Mouse (Mus musculus) limb, embryonic 11.5 days (tissue): Measurements from ENCODE around the gene Slc25a10. TPM values are rescaled to one million over a fixed set of nuclear protein-coding genes. Genes with fewer than 3 reads are reported as not detected.

ENCODE experiments used
- ATAC-seq: fragments of 200-750 bp; cut with Nextera tagmentation; 2 replicates; pipeline ENCODE4 v1.8.0; 2017; ENCODE audit warnings: low read depth; ENCODE audit not compliant: insufficient number of reproducible peaks, low FRiP score, low TSS enrichment
- DNase-seq: peaks from one replicate; pipeline ENCODE4 v3.0.0-alpha.2; 2015; ENCODE audit warnings: low spot score
- H3K27ac ChIP-seq: fragments of 300-500 bp; sonication (generic); replicated peaks from 2 replicates; pipeline ENCODE4 v1.5.1; 2014; ENCODE audit warnings: low read depth, mild to moderate bottlenecking, low read length
- H3K27me3 ChIP-seq: fragments of 300-500 bp; sonication (generic); 2 replicates; pipeline ENCODE4 v1.6.1; 2014; ENCODE audit warnings: mild to moderate bottlenecking, low read length, mixed read lengths; ENCODE audit not compliant: control insufficient read depth, insufficient read depth
- H3K36me3 ChIP-seq: fragments of 300-500 bp; sonication (generic); 2 replicates; pipeline ENCODE4 v1.6.1; 2014; ENCODE audit warnings: mild to moderate bottlenecking, low read length, moderate library complexity, mixed read lengths; ENCODE audit not compliant: control insufficient read depth, insufficient read depth
- H3K4me1 ChIP-seq: fragments of 300-500 bp; sonication (generic); 2 replicates; pipeline ENCODE4 v1.6.1; 2014; ENCODE audit warnings: low read length, mixed read lengths; ENCODE audit not compliant: control insufficient read depth, insufficient read depth
- H3K4me2 ChIP-seq: fragments of 300-500 bp; sonication (generic); 2 replicates; pipeline ENCODE4 v1.6.1; 2014; ENCODE audit warnings: low read depth, mild to moderate bottlenecking, moderate library complexity; ENCODE audit not compliant: severe bottlenecking
- H3K4me3 ChIP-seq: fragments of 300-500 bp; sonication (generic); 2 replicates; pipeline ENCODE4 v1.5.1; 2014; ENCODE audit warnings: low read depth, low read length
- H3K9ac ChIP-seq: fragments of 300-500 bp; sonication (generic); 2 replicates; pipeline ENCODE4 v1.6.1; 2014; ENCODE audit warnings: mild to moderate bottlenecking, low read length
- H3K9me3 ChIP-seq: fragments of 300-500 bp; sonication (generic); 2 replicates; pipeline ENCODE4 v1.6.1; 2016; ENCODE audit warnings: low read length; ENCODE audit not compliant: control insufficient read depth
- WGBS: fragments of 180-500 bp; shearing (Covaris S2); extraction: QIAGEN DNeasy Blood & Tissue Kit; methylation state at CpG from one replicate; pipeline ENCODE4 v1.1.7; 2014; 5-methylcytosine and 5-hydroxymethylcytosine counted together
- polyA plus RNA-seq: library from polyadenylated mRNA; unstranded; fragments of >200 nt; fragmentation: Nextera tagmentation; extraction: Ambion mirVana; gene quantifications from 2 replicates; pipeline ENCODE4 v1.2.1, GENCODE M21; 2014

The Slc25a10 gene
- polyA plus RNA-seq: 57.8 and 58.5 TPM in 2 replicates

- Histone ChIP-seq H3K4me1 (peaks cover 20% of the 10 kb centered on the region), H3K4me3 (peak within 1 kb of the TSS; percentile 96), H3K4me2 (peak within 1 kb of the TSS; percentile 92), H3K27me3 (no peaks in the 10 kb centered on the region), H3K9me3 (no peaks in the 10 kb centered on the region), H3K9ac (peak within 1 kb of the TSS; percentile 81), H3K36me3 (peaks cover 28% of the 10 kb centered on the region), H3K27ac (peak within 1 kb of the TSS; percentile 80)
- WGBS: under 1% methylated on average over 33 of the region's 35 CpGs
- DNase-seq (peak; percentile 89), ATAC-seq (peak; percentile 85)
These were observed at the start of gene Slc25a10 for GRCm38 (mm10) chr11:120491317-120492023. TSS of gene Slc25a10 (plus strand) at chr11:120491840.

- DNase-seq (no peak), ATAC-seq (no peak)
- no peaks in the 10 kb centered on the region for H3K9me3 ChIP-seq
- H3K9ac ChIP-seq: no peak within 1 kb of the TSS
- WGBS: 89% methylated on average over 3 of the region's 3 CpGs
- H3K4me1 ChIP-seq: no peaks in the 10 kb centered on the region
- no peaks in the 10 kb centered on the region for H3K27me3 ChIP-seq
- H3K4me3 ChIP-seq: no peak within 1 kb of the TSS
- H3K27ac ChIP-seq: no peak within 1 kb of the TSS
- H3K4me2 ChIP-seq: no peak within 1 kb of the TSS
- no peaks in the 10 kb centered on the region for H3K36me3 ChIP-seq
These were observed 49.3 kb upstream of the Slc25a10 start, which contains the start of gene Tspan10 for GRCm38 (mm10) chr11:120442344-120442743. TSS of gene Tspan10 (plus strand) at chr11:120442644.

GRCm38 (mm10) chr11:120442765-120443280, 48.8 kb upstream of the Slc25a10 start:
- Histone ChIP-seq H3K27ac (no peak overlapping the region), H3K9me3 (no peaks in the 10 kb centered on the region), H3K36me3 (no peaks in the 10 kb centered on the region), H3K4me2 (no peak overlapping the region), H3K9ac (no peak overlapping the region), H3K27me3 (no peaks in the 10 kb centered on the region), H3K4me3 (no peak overlapping the region), H3K4me1 (no peaks in the 10 kb centered on the region)
- WGBS: 85% methylated on average over 3 of the region's 3 CpGs
- ATAC-seq (no peak), DNase-seq (no peak)

- Histone ChIP-seq H3K27me3 (no peaks in the 10 kb centered on the region), H3K4me3 (no peak overlapping the region), H3K27ac (no peak overlapping the region), H3K36me3 (no peaks in the 10 kb centered on the region), H3K4me2 (no peak overlapping the region), H3K9ac (no peak overlapping the region), H3K9me3 (no peaks in the 10 kb centered on the region), H3K4me1 (no peaks in the 10 kb centered on the region)
- no peak for DNase-seq
- WGBS: 72% methylated on average over 6 of the region's 6 CpGs
- ATAC-seq: no peak
These were observed 47.5 kb upstream of the Slc25a10 start for GRCm38 (mm10) chr11:120444106-120444505.

- H3K27me3 ChIP-seq: no peaks in the 10 kb centered on the region
- H3K36me3 ChIP-seq: no peaks in the 10 kb centered on the region
- H3K4me1 ChIP-seq: no peaks in the 10 kb centered on the region
- no peak for ATAC-seq
- no peak overlapping the region for H3K4me3 ChIP-seq
- no peak overlapping the region for H3K27ac ChIP-seq
- no peak overlapping the region for H3K4me2 ChIP-seq
- no peak overlapping the region for H3K9ac ChIP-seq
- 65% methylated on average over 3 of the region's 3 CpGs for WGBS
- no peaks in the 10 kb centered on the region for H3K9me3 ChIP-seq
- DNase-seq: no peak
These were observed 46.2 kb upstream of the Slc25a10 start for GRCm38 (mm10) chr11:120445475-120445874.

GRCm38 (mm10) chr11:120447179-120447578, 44.5 kb upstream of the Slc25a10 start:
- Histone ChIP-seq H3K9ac (no peak overlapping the region), H3K4me1 (no peaks in the 10 kb centered on the region), H3K27me3 (no peaks in the 10 kb centered on the region), H3K4me2 (no peak overlapping the region), H3K4me3 (no peak overlapping the region), H3K27ac (no peak overlapping the region), H3K9me3 (no peaks in the 10 kb centered on the region), H3K36me3 (no peaks in the 10 kb centered on the region)
- no peak for DNase-seq
- no peak for ATAC-seq
- WGBS: 81% methylated on average over 7 of the region's 7 CpGs

- Histone ChIP-seq H3K4me3 (no peak overlapping the region), H3K36me3 (no peaks in the 10 kb centered on the region), H3K9me3 (no peaks in the 10 kb centered on the region), H3K9ac (no peak overlapping the region), H3K4me2 (no peak overlapping the region), H3K27me3 (no peaks in the 10 kb centered on the region), H3K27ac (no peak overlapping the region), H3K4me1 (no peaks in the 10 kb centered on the region)
- WGBS: 71% methylated on average over 3 of the region's 3 CpGs
- DNase-seq (no peak), ATAC-seq (no peak)
These were observed 39.4 kb upstream of the Slc25a10 start for GRCm38 (mm10) chr11:120452246-120452645.

GRCm38 (mm10) chr11:120453306-120453705, 38.3 kb upstream of the Slc25a10 start, which contains the start of gene Pde6g:
TSS of gene Pde6g (minus strand) at chr11:120453500.
- Histone ChIP-seq H3K36me3 (no peaks in the 10 kb centered on the region), H3K27ac (no peak within 1 kb of the TSS), H3K9me3 (no peaks in the 10 kb centered on the region), H3K4me1 (no peaks in the 10 kb centered on the region), H3K9ac (no peak within 1 kb of the TSS), H3K27me3 (no peaks in the 10 kb centered on the region), H3K4me3 (no peak within 1 kb of the TSS), H3K4me2 (no peak within 1 kb of the TSS)
- WGBS: 81% methylated on average over 4 of the region's 4 CpGs
- ATAC-seq (no peak), DNase-seq (no peak)
